Comparison of ENCODE assay signal across 14 mouse cellular contexts in genomic region chr8:124784613-124785012, GRCm38 (mm10). TPM values are rescaled to one million over a fixed set of nuclear protein-coding genes. Genes with fewer than 3 reads are reported as not detected.
DNase-seq lines count a peak whose midpoint lies in the region; ATAC-seq and TF ChIP-seq lines count a peak whose summit lies in the region.
"Had no signal": no experiment of that assay in that cellular context is flagged by ENCODE, and none has a peak within 500 bp of the region (broad histone marks: within the 10 kb centered on the region; RNA-seq: fewer than 3 reads in every experiment).

No protein-coding gene starts in this region.

- no peak overlapping the region for H3K4me3 ChIP-seq in forebrain, postnatal 0 days (ENCODE audit: low read depth, low read length)
- H3K4me3 ChIP-seq in left cerebral cortex, adult 2 months, result no peak overlapping the region
- H3K4me3 ChIP-seq: hindbrain, embryonic 15.5 days; liver, embryonic 12.5 days; midbrain, embryonic 10.5 days; stomach, embryonic 15.5 days had no signal

- H3K9ac ChIP-seq in forebrain, postnatal 0 days, result no peak overlapping the region
- H3K9ac ChIP-seq: hindbrain, embryonic 15.5 days; liver, embryonic 12.5 days; stomach, embryonic 15.5 days had no signal

- peak; percentile 71 for ATAC-seq in forebrain, postnatal 0 days
- ATAC-seq: liver, embryonic 12.5 days had no signal

- no peaks in the 10 kb centered on the region for H3K9me3 ChIP-seq in forebrain, postnatal 0 days (ENCODE audit: low read length)
- H3K9me3 ChIP-seq: hindbrain, embryonic 15.5 days; liver, embryonic 12.5 days; midbrain, embryonic 10.5 days; stomach, embryonic 15.5 days had no signal

- peak; percentile 6 to 68 for DNase-seq in layer of hippocampus, adult 18-20 months (ENCODE audit: low spot score in 2 of 2)
- no peak for DNase-seq in layer of hippocampus, postnatal 10 days (ENCODE audit: low spot score in 2 of 2)
- peak; percentile 78 for DNase-seq in forebrain, postnatal 0 days
- peak; percentile 33 to 61 for DNase-seq in left cerebral cortex, adult 2 months (ENCODE audit: extremely low spot score in 1 of 2, low spot score in 2 of 2)
- peak; percentile 64 for DNase-seq in right cerebral cortex, postnatal 25 days
- DNase-seq in thymus, postnatal 10 days (ENCODE audit: low spot score in 2 of 2), result no peak
- DNase-seq in thymus, adult 18-20 months, result no peak
- DNase-seq: heart, adult 11 months; lung, postnatal 10 days had no signal

- H3K27ac ChIP-seq in forebrain, postnatal 0 days (ENCODE audit: low read depth, low read length), result 0 out of 2 replicates have a peak overlapping the region, but pooled peaks have one; percentile 30
- H3K27ac ChIP-seq in left cerebral cortex, adult 2 months, result no peak overlapping the region
- H3K27ac ChIP-seq: hindbrain, embryonic 15.5 days; kidney, postnatal 0 days; liver, embryonic 12.5 days; midbrain, embryonic 10.5 days; stomach, embryonic 15.5 days had no signal

- H3K4me2 ChIP-seq in forebrain, postnatal 0 days (ENCODE audit: low read depth), result no peak overlapping the region
- H3K4me2 ChIP-seq: hindbrain, embryonic 15.5 days; liver, embryonic 12.5 days; stomach, embryonic 15.5 days had no signal

- peaks cover 11% of the 10 kb centered on the region for H3K4me1 ChIP-seq in forebrain, postnatal 0 days (ENCODE audit: insufficient read depth)
- H3K4me1 ChIP-seq: liver, embryonic 12.5 days had no signal

- TF ChIP-seq CTCF in forebrain, postnatal 0 days (IDR thresholded peaks at IDR 0.05; ENCODE audit: low read depth), result no peak
- TF ChIP-seq CTCF in left cerebral cortex, adult 2 months (IDR thresholded peaks at IDR 0.05), result no peak

- 71% methylated on average over 13 of the region's 13 CpGs for WGBS in forebrain, postnatal 0 days

- intact Hi-C loops in left cerebral cortex, adult 2 months (cut with DNase I), result no loop called here

- H3K36me3 ChIP-seq in forebrain, postnatal 0 days (ENCODE audit: insufficient read depth), result no peaks in the 10 kb centered on the region
- H3K36me3 ChIP-seq: hindbrain, embryonic 15.5 days; liver, embryonic 12.5 days; midbrain, embryonic 10.5 days; stomach, embryonic 15.5 days had no signal

- H3K27me3 ChIP-seq in forebrain, postnatal 0 days (ENCODE audit: insufficient read depth, low read length), result no peaks in the 10 kb centered on the region; the same call in 1 of the 2 replicates
- H3K27me3 ChIP-seq: hindbrain, embryonic 15.5 days; stomach, embryonic 15.5 days had no signal

RNA-seq across cellular contexts. Expression of gene Trim67, which starts 8.3 kb away (rescaled TPM):
- total RNA-seq in layer of hippocampus, adult 18-20 months (2021), result 1 to 10 TPM; 1.2 to 1.7 TPM
- total RNA-seq in layer of hippocampus, postnatal 10 days (2021), result 10 to 100 TPM; 49.8 to 53.1 TPM
- 64.2 and 68.3 TPM in 2 replicates for total RNA-seq in forebrain, postnatal 0 days (2014; rRNA removed)
- polyA plus RNA-seq in forebrain, postnatal 0 days (2015; fragmentation: Nextera tagmentation; extraction: Ambion mirVana), result 21.9 and 25.7 TPM in 2 replicates
- 1 to 10 TPM; 2.0 to 2.2 TPM for total RNA-seq in left cerebral cortex, adult 2 months (2021)

RNA-seq across cellular contexts. Expression of gene Fam89a, which starts 33.0 kb away (rescaled TPM):
- 1 to 10 TPM; 1.0 to 1.1 TPM for total RNA-seq in layer of hippocampus, adult 18-20 months (2021)
- total RNA-seq in layer of hippocampus, postnatal 10 days (2021), result under 1 TPM; 0.25 to 0.37 TPM
- 0.23 and 0.29 TPM in 2 replicates for total RNA-seq in forebrain, postnatal 0 days (2014; rRNA removed)
- polyA plus RNA-seq in forebrain, postnatal 0 days (2015; fragmentation: Nextera tagmentation; extraction: Ambion mirVana), result 0.15 and 0.28 TPM in 2 replicates
- total RNA-seq in left cerebral cortex, adult 2 months (2021), result under 1 TPM; 0.77 to 0.87 TPM

Comparison
In these comparisons a context has a peak if more than half of its experiments do, and no peak if none do; other contexts are left out.
1. DNase-seq: peak in layer of hippocampus, adult 18-20 months (2 of 2), forebrain, postnatal 0 days (single experiment), left cerebral cortex, adult 2 months (2 of 2) and right cerebral cortex, postnatal 25 days (single experiment); none in layer of hippocampus, postnatal 10 days (0 of 2), thymus, postnatal 10 days (0 of 2) and thymus, adult 18-20 months (0 of 2).
2. RNA of gene Trim67, which starts 8.3 kb away (total RNA-seq): 64.2 to 68.3 TPM in forebrain, postnatal 0 days and 49.8 to 53.1 TPM in layer of hippocampus, postnatal 10 days; 2.0 to 2.2 TPM in left cerebral cortex, adult 2 months and 1.2 to 1.7 TPM in layer of hippocampus, adult 18-20 months; every median in the first group is over 10 times any median in the second.